Mouse (Mus musculus) mouse embryonic stem cell (cell line): Measurements from ENCODE around the gene Itpripl2.

Source experiments
- in situ Hi-C, 2 experiments: fragments of 300-500 bp; cut with MboI; formaldehyde crosslinking; loops; 1 replicate in 1 of 2; 3 replicates in 1 of 2; pipeline ENCODE4 v1.14.3; 2019 to 2020; ENCODE audit warnings: low sequenced_read_pairs in 2 of 2, low pct_unique_long_range_greater_than_20kb in 1 of 2, mixed read lengths in 1 of 2; ENCODE audit not compliant: unreplicated experiment in 1 of 2

The Itpripl2 gene

GRCm38 (mm10) chr7:118490666-118491430, 927 bp downstream of the Itpripl2 start:
- in situ Hi-C loops: no loop called here

GRCm38 (mm10) chr7:118489706-118490665, 1.8 kb downstream of the Itpripl2 start:
- in situ Hi-C loops: no loop called here

GRCm38 (mm10) chr7:118488060-118488664, 3.6 kb downstream of the Itpripl2 start:
- in situ Hi-C loops: no loop called here

GRCm38 (mm10) chr7:118486917-118487316, 4.9 kb downstream of the Itpripl2 start:
- in situ Hi-C loops: no loop called here

- in situ Hi-C loops: no loop called here
Measured at GRCm38 (mm10) chr7:118483996-118484395, 7.8 kb downstream of the Itpripl2 start.

GRCm38 (mm10) chr7:118482001-118482400, 9.8 kb downstream of the Itpripl2 start:
- in situ Hi-C loops: no loop called here

GRCm38 (mm10) chr7:118481047-118481810, 10.5 kb downstream of the Itpripl2 start:
- in situ Hi-C loops: no loop called here

GRCm38 (mm10) chr7:118480160-118480709, 11.5 kb downstream of the Itpripl2 start:
- in situ Hi-C loops: no loop called here

GRCm38 (mm10) chr7:118478835-118479312, 12.9 kb downstream of the Itpripl2 start:
- in situ Hi-C loops: no loop called here

GRCm38 (mm10) chr7:118476428-118476827, 15.3 kb downstream of the Itpripl2 start:
- in situ Hi-C loops: no loop called here

GRCm38 (mm10) chr7:118475008-118475705, 16.6 kb downstream of the Itpripl2 start:
- in situ Hi-C loops: no loop called here

- in situ Hi-C loops: no loop called here
Measured at GRCm38 (mm10) chr7:118472886-118473285, 18.9 kb downstream of the Itpripl2 start.

GRCm38 (mm10) chr7:118468060-118468459, 23.7 kb downstream of the Itpripl2 start:
- in situ Hi-C loops: no loop called here

GRCm38 (mm10) chr7:118464432-118464831, 27.3 kb downstream of the Itpripl2 start:
- in situ Hi-C loops: no loop called here

- in situ Hi-C loops: no loop called here
Measured at GRCm38 (mm10) chr7:118462818-118463762, 28.7 kb downstream of the Itpripl2 start.

- in situ Hi-C loops: no loop called here
Measured at GRCm38 (mm10) chr7:118461400-118462136, 30.2 kb downstream of the Itpripl2 start.
